Mouse (Mus musculus) thymus, postnatal 10 days (tissue): Measurements from ENCODE around the gene Ror2.
"Not testable (repeated sequence)": the region's sequence is repeated elsewhere in the genome, so short reads cannot be mapped to it uniquely, and the experiment has no call there.

Experiments used
- DNase-seq, 2 experiments: peaks; one replicate each; pipeline ENCODE4 v3.0.0; 2021; ENCODE audit warnings: low spot score in 2 of 2

Gene Ror2

GRCm38 (mm10) chr13:53285756-53286361 lies at the start of gene Ror2:
Gene Ror2, minus strand, starts transcription at chr13:53286124.
- DNase-seq = peak in 1 of 2 experiments; percentile 17

- DNase-seq = no peak
Measured at GRCm38 (mm10) chr13:53333769-53334168, 47.8 kb upstream of the Ror2 start.

GRCm38 (mm10) chr13:53330246-53330645 lies 44.3 kb upstream of the Ror2 start:
- DNase-seq = no peak

GRCm38 (mm10) chr13:53325531-53325930 lies 39.6 kb upstream of the Ror2 start:
- no peak for DNase-seq

- DNase-seq = no peak
Measured at GRCm38 (mm10) chr13:53323661-53324060, 37.7 kb upstream of the Ror2 start.

GRCm38 (mm10) chr13:53320899-53321298 lies 35.0 kb upstream of the Ror2 start:
- no peak for DNase-seq

- DNase-seq = no peak
Measured at GRCm38 (mm10) chr13:53316515-53317295, 30.8 kb upstream of the Ror2 start.

GRCm38 (mm10) chr13:53315757-53316156 lies 29.8 kb upstream of the Ror2 start:
- not testable (repeated sequence) for DNase-seq

GRCm38 (mm10) chr13:53310442-53310841 lies 24.5 kb upstream of the Ror2 start:
- no peak for DNase-seq

- peak; percentile 40 to 48 for DNase-seq
Measured at GRCm38 (mm10) chr13:53309661-53310160, 23.8 kb upstream of the Ror2 start.

- DNase-seq = no peak
Measured at GRCm38 (mm10) chr13:53309148-53309547, 23.2 kb upstream of the Ror2 start.

- no peak for DNase-seq
Measured at GRCm38 (mm10) chr13:53306836-53307235, 20.9 kb upstream of the Ror2 start.

GRCm38 (mm10) chr13:53305256-53305655 lies 19.3 kb upstream of the Ror2 start:
- no peak for DNase-seq

GRCm38 (mm10) chr13:53302688-53303087 lies 16.8 kb upstream of the Ror2 start:
- no peak for DNase-seq

GRCm38 (mm10) chr13:53293065-53293464 lies 7.1 kb upstream of the Ror2 start:
- no peak for DNase-seq

- no peak for DNase-seq
Measured at GRCm38 (mm10) chr13:53292244-53292643, 6.3 kb upstream of the Ror2 start.

GRCm38 (mm10) chr13:53285261-53285755 lies 616 bp downstream of the Ror2 start:
- no peak for DNase-seq

GRCm38 (mm10) chr13:53284740-53285191 lies 1.2 kb downstream of the Ror2 start:
- no peak for DNase-seq

- DNase-seq = no peak
Measured at GRCm38 (mm10) chr13:53281604-53282396, 4.1 kb downstream of the Ror2 start.

GRCm38 (mm10) chr13:53278908-53279307 lies 7.0 kb downstream of the Ror2 start:
- no peak for DNase-seq

- DNase-seq = no peak
Measured at GRCm38 (mm10) chr13:53276381-53276780, 9.5 kb downstream of the Ror2 start.

- DNase-seq = no peak
Measured at GRCm38 (mm10) chr13:53275778-53276177, 10.1 kb downstream of the Ror2 start.
